Mouse (Mus musculus): ENCODE data around the gene Spata25.

DNA sequence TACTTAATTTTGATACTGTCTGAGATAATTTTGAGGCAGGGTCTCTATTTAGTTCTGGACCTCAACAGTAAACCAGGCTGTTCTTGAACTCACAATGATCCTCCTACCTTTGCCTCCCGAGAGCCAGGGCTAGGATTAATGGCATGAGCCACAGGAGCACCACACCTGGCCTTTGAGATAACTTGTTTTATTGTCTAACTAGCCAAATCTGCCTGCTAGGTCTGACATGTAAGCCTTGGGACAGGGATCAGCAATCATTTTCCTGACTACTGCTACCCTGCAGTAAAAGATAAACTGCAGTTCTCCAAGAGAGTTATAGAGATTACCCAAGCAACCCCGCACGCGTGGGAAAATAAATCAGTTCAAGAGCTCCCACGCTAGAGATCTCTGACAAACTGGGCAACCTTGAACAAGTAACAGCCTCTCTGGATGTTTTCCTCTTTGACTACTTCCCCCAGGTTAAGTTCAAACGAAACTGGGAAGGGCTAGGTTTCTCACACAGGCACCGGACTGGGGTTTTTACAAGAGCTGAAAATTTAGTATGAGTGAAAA lies 43.4 kb downstream of the Spata25 start:
- TF ChIP-seq CTCF (IDR thresholded peaks at IDR 0.05; ENCODE audit: extremely low read depth, insufficient read depth, insufficient read length, insufficient replicate concordance), result no peak
- no peak for TF ChIP-seq POLR2A (IDR thresholded peaks at IDR 0.05; ENCODE audit: low read depth, low read length)

Measured in spleen, adult 2 months (tissue).